Mouse (Mus musculus) liver, embryonic 14.5 days (tissue): ENCODE results near the gene Slc17a1. TPM values are rescaled to one million over a fixed set of nuclear protein-coding genes. Genes with fewer than 3 reads are reported as not detected.

Experiments
- ATAC-seq: fragments of 200-750 bp; cut with Nextera tagmentation; 2 replicates; pipeline ENCODE4 v1.8.0; 2017; ENCODE audit warnings: moderate number of reproducible peaks, mild to moderate bottlenecking, moderate library complexity; ENCODE audit not compliant: insufficient read depth
- DNase-seq, 3 experiments: peaks; one replicate each; pipeline ENCODE4 v3.0.0-alpha.2; 2012 to 2013; ENCODE audit warnings: low read depth in 3 of 3, low spot score in 3 of 3
- H3K27ac ChIP-seq: fragments of 300-500 bp; sonication (generic); 2 replicates; pipeline ENCODE4 v1.5.1; 2014; ENCODE audit warnings: moderate library complexity, mild to moderate bottlenecking, control low read depth, inconsistent platforms
- H3K27me3 ChIP-seq: fragments of 300-500 bp; sonication (generic); 2 replicates; pipeline ENCODE4 v1.6.1; 2014; ENCODE audit warnings: mild to moderate bottlenecking, low read length, moderate library complexity; ENCODE audit not compliant: control insufficient read depth, insufficient read depth
- H3K36me3 ChIP-seq: fragments of 300-500 bp; sonication (generic); replicated peaks from 2 replicates; pipeline ENCODE4 v1.6.1; 2014; ENCODE audit warnings: low read depth; ENCODE audit not compliant: control insufficient read depth, insufficient read depth
- H3K4me1 ChIP-seq, 2 experiments: fragments of 200-500 bp in 1 of 2; fragments of 300-500 bp in 1 of 2; sonication (generic) in 1 of 2; replicated peaks; 2 replicates each; pipeline ENCODE4 v1.6.1; 2012 to 2014; ENCODE audit warnings: antibody characterized with exemption in 1 of 2, inconsistent platforms in 1 of 2, low read length in 1 of 2; ENCODE audit not compliant: control insufficient read depth in 2 of 2, insufficient read depth in 2 of 2
- H3K4me2 ChIP-seq: fragments of 300-500 bp; sonication (generic); 2 replicates; pipeline ENCODE4 v1.6.1; 2014; ENCODE audit warnings: low read depth, mild to moderate bottlenecking, control low read depth, moderate library complexity
- H3K4me3 ChIP-seq, 2 experiments: fragments of 200-500 bp in 1 of 2; fragments of 300-500 bp in 1 of 2; sonication (generic) in 1 of 2; 2 replicates each; pipeline ENCODE4 v1.5.1; 2012 to 2014; ENCODE audit warnings: low read depth in 2 of 2, low read length in 2 of 2, mild to moderate bottlenecking in 2 of 2, control low read depth in 1 of 2, inconsistent platforms in 1 of 2, moderate library complexity in 1 of 2; ENCODE audit not compliant: insufficient read depth in 1 of 2
- H3K9ac ChIP-seq: fragments of 300-500 bp; sonication (generic); replicated peaks from 2 replicates; pipeline ENCODE4 v1.6.1; 2014; ENCODE audit warnings: mild to moderate bottlenecking, control low read depth, moderate library complexity
- H3K9me3 ChIP-seq: fragments of 300-500 bp; sonication (generic); 2 replicates; pipeline ENCODE4 v1.6.1; 2016; ENCODE audit warnings: low read length, mixed read lengths; ENCODE audit not compliant: control insufficient read depth
- CTCF ChIP-seq: IDR thresholded peaks from 2 replicates; pipeline ENCODE4 v1.5.1; 2016; ENCODE audit warnings: antibody characterized with exemption, low read depth, control low read depth
- EP300 ChIP-seq: IDR thresholded peaks from 2 replicates; pipeline ENCODE4 v1.6.1; 2016; ENCODE audit warnings: antibody characterized with exemption, low read depth
- WGBS: fragments of 180-500 bp; shearing (Covaris S2); extraction: QIAGEN DNeasy Blood & Tissue Kit; methylation state at CpG from one replicate; pipeline ENCODE4 v1.1.7; 2014; ENCODE audit not compliant: insufficient replicate concordance; 5-methylcytosine and 5-hydroxymethylcytosine counted together
- polyA plus RNA-seq, 2 experiments: library from polyadenylated mRNA; depleted of rRNA in 1 of 2; stranded (reverse) in 1 of 2; unstranded in 1 of 2; fragments of >200 nt; fragmentation: Nextera tagmentation in 1 of 2; extraction: Ambion mirVana in 1 of 2; gene quantifications; 2 replicates each; pipeline versions ENCODE4 v1.2.1 to v1.2.3; 2012 to 2014

Gene Slc17a1
- 0.11 and 0.12 TPM in 2 replicates for polyA plus RNA-seq (2012; rRNA removed)
- 0.08 and 0.25 TPM in 2 replicates for polyA plus RNA-seq (2014; fragmentation: Nextera tagmentation; extraction: Ambion mirVana)

GRCm38 (mm10) chr13:23867405-23867804 lies at the start of gene Slc17a1:
Slc17a1 (plus strand) TSS chr13:23867750.
- H3K9ac ChIP-seq, result no peak within 1 kb of the TSS
- ATAC-seq, result peak; percentile 41; the same call in 1 of the 2 replicates

GRCm38 (mm10) chr13:23820179-23820940 lies 47.2 kb upstream of the Slc17a1 start:
- ATAC-seq (no peak), DNase-seq (no peak)
- Histone ChIP-seq H3K9me3 (no peaks in the 10 kb centered on the region), H3K27me3 (no peaks in the 10 kb centered on the region), H3K4me2 (no peak overlapping the region), H3K9ac (no peak overlapping the region), H3K4me1 (no peaks in the 10 kb centered on the region; a peak in 1 of 4 replicates), H3K4me3 (no peak overlapping the region), H3K36me3 (no peaks in the 10 kb centered on the region), H3K27ac (no peak overlapping the region)
- 47% methylated on average over 4 of the region's 4 CpGs for WGBS
- TF ChIP-seq CTCF, result no peak
- TF ChIP-seq EP300, result no peak

More at GRCm38 (mm10) chr13:23867405-23867804, at the start of gene Slc17a1:
- H3K36me3 ChIP-seq, result no peaks in the 10 kb centered on the region
- no peak within 1 kb of the TSS for H3K27ac ChIP-seq
- H3K27me3 ChIP-seq, result no peaks in the 10 kb centered on the region
- H3K4me2 ChIP-seq, result no peak within 1 kb of the TSS; the same call in 1 of the 2 replicates
- WGBS, result 70% methylated on average over 7 of the region's 7 CpGs
- no peaks in the 10 kb centered on the region for H3K9me3 ChIP-seq
- DNase-seq, result no peak
- TF ChIP-seq EP300 (no peak), CTCF (no peak)
- no peak within 1 kb of the TSS for H3K4me3 ChIP-seq
- H3K4me1 ChIP-seq, result peaks cover 0 to 18% of the 10 kb centered on the region in 2 experiments; a peak in 2 of 4 replicates

DNA sequence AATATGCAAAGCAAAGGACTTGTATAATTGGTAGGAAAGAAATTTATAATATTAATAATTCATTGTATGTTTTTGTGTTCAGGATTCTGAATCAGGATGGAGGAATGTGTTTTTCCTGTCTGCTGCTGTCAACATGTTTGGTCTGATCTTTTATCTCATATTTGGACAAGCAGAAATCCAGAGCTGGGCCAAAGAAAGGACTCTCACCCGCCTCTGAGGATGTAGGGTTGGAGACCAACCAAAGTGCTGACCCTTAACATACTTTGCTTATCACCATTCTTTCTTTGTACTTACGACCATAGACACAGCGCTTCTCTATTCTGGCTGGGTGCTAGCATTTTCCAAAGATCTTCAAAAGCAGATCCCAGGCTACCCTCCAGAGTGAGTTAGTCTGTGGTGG lies 45.3 kb upstream of the Slc17a1 start:
- Histone ChIP-seq H3K9ac (no peak overlapping the region), H3K27me3 (no peaks in the 10 kb centered on the region), H3K27ac (no peak overlapping the region), H3K4me3 (no peak overlapping the region), H3K4me1 (no peaks in the 10 kb centered on the region; a peak in 1 of 4 replicates), H3K9me3 (no peaks in the 10 kb centered on the region), H3K36me3 (no peaks in the 10 kb centered on the region), H3K4me2 (no peak overlapping the region)
- WGBS, result 51% methylated on average over 3 of the region's 3 CpGs
- no peak for DNase-seq
- ATAC-seq, result no peak
- TF ChIP-seq EP300 (no peak), CTCF (no peak)

DNA sequence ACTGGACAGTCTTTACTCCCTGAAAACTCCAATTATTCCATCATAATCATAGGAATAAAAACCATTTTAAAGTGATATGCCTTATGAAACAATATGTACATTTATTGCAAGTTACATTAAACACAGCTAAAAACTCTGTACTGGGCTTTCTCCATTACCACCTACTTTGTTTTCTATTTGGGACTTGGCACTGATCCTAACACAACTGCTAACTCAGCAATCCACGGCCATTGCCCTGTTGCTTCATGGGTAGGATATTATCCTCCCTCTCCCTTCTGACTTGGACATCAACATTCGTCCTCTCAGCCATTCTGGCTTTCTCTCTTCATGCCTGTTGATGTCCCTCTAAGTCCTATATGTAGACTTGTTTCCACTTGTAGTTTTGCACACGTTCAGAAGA lies 40.9 kb upstream of the Slc17a1 start:
- no peak for ATAC-seq
- TF ChIP-seq CTCF (no peak), EP300 (no peak)

GRCm38 (mm10) chr13:23833053-23833452 lies 34.5 kb upstream of the Slc17a1 start:
- H3K4me2 ChIP-seq, result no peak overlapping the region
- H3K4me3 ChIP-seq, result no peak overlapping the region
- ATAC-seq (no peak), DNase-seq (peak in 2 of 3 experiments; percentile 14 to 25)
- H3K27ac ChIP-seq, result no peak overlapping the region
- WGBS, result 11% methylated on average over 6 of the region's 6 CpGs
- no peak overlapping the region for H3K9ac ChIP-seq
- H3K9me3 ChIP-seq, result no peaks in the 10 kb centered on the region
- TF ChIP-seq CTCF (peak; percentile 69), EP300 (no peak)
- H3K27me3 ChIP-seq, result no peaks in the 10 kb centered on the region
- H3K36me3 ChIP-seq, result no peaks in the 10 kb centered on the region
- H3K4me1 ChIP-seq, result no peaks in the 10 kb centered on the region; a peak in 1 of 4 replicates

More for the DNA sequence above, 40.9 kb upstream of the Slc17a1 start:
- Histone ChIP-seq H3K4me2 (no peak overlapping the region), H3K9ac (no peak overlapping the region), H3K27me3 (no peaks in the 10 kb centered on the region), H3K4me3 (no peak overlapping the region), H3K4me1 (peaks cover 0 to 3% of the 10 kb centered on the region in 2 experiments; a peak in 2 of 4 replicates), H3K9me3 (no peaks in the 10 kb centered on the region), H3K36me3 (no peaks in the 10 kb centered on the region), H3K27ac (no peak overlapping the region)
- no peak for DNase-seq
- 44% methylated on average over 3 of the region's 3 CpGs for WGBS
